Mouse (Mus musculus): ENCODE measurements around the gene Vmn1r185. TPM values are rescaled to one million over a fixed set of nuclear protein-coding genes. Genes with fewer than 3 reads are reported as not detected.
"Not testable (repeated sequence)": the region's sequence is repeated elsewhere in the genome, so short reads cannot be mapped to it uniquely, and the experiment has no call there.

The Vmn1r185 gene
- 0.15 TPM in 1 of 2 replicates, not detected in the other for polyA plus RNA-seq (2014; fragmentation: Nextera tagmentation; extraction: Ambion mirVana)

GRCm38 (mm10) chr7:26618364-26618763 is at the start of gene Vmn1r185:
TSS of gene Vmn1r185 (minus strand) at chr7:26618464.
- H3K9ac ChIP-seq (ENCODE audit: low read depth, low read length); H3K9me3 ChIP-seq (ENCODE audit: control insufficient read depth, low read length): not testable (repeated sequence)
- WGBS = 50% methylated on average over 1 of the region's 1 CpGs

GRCm38 (mm10) chr7:26667466-26667865 is 49.2 kb upstream of the Vmn1r185 start:
- not testable (repeated sequence) for DNase-seq (ENCODE audit: low spot score); H3K4me1 ChIP-seq (ENCODE audit: control insufficient read depth, insufficient read depth, low read length); ATAC-seq (ENCODE audit: low read depth); H3K36me3 ChIP-seq (ENCODE audit: control insufficient read depth, insufficient read depth, low read length); H3K27ac ChIP-seq (replicated peaks; ENCODE audit: low read depth, low read length); H3K4me3 ChIP-seq (ENCODE audit: low read depth, low read length); H3K9me3 ChIP-seq (ENCODE audit: control insufficient read depth, low read length); H3K27me3 ChIP-seq (replicated peaks; ENCODE audit: control insufficient read depth, insufficient read depth, low read length); H3K9ac ChIP-seq (ENCODE audit: low read depth, low read length); H3K4me2 ChIP-seq (ENCODE audit: low read depth, low read length)
- 21% methylated on average over 2 of the region's 2 CpGs for WGBS

More at GRCm38 (mm10) chr7:26618364-26618763, at the start of gene Vmn1r185:
- H3K27ac ChIP-seq (replicated peaks; ENCODE audit: low read depth, low read length); H3K27me3 ChIP-seq (replicated peaks; ENCODE audit: control insufficient read depth, insufficient read depth, low read length); H3K36me3 ChIP-seq (ENCODE audit: control insufficient read depth, insufficient read depth, low read length); H3K4me2 ChIP-seq (ENCODE audit: low read depth, low read length); H3K4me3 ChIP-seq (ENCODE audit: low read depth, low read length); DNase-seq (ENCODE audit: low spot score); H3K4me1 ChIP-seq (ENCODE audit: control insufficient read depth, insufficient read depth, low read length); ATAC-seq (ENCODE audit: low read depth): not testable (repeated sequence)

GRCm38 (mm10) chr7:26666011-26666410 is 47.7 kb upstream of the Vmn1r185 start:
- 88% methylated on average over 5 of the region's 5 CpGs for WGBS
- ATAC-seq (ENCODE audit: low read depth) (no peak), DNase-seq (ENCODE audit: low spot score) (no peak)
- H3K9me3 ChIP-seq (ENCODE audit: control insufficient read depth, low read length) = no peaks in the 10 kb centered on the region
- no peaks in the 10 kb centered on the region for H3K4me1 ChIP-seq (ENCODE audit: control insufficient read depth, insufficient read depth, low read length)
- H3K9ac ChIP-seq (ENCODE audit: low read depth, low read length) = no peak overlapping the region
- H3K4me2 ChIP-seq (ENCODE audit: low read depth, low read length) = no peak overlapping the region
- H3K4me3 ChIP-seq (ENCODE audit: low read depth, low read length) = no peak overlapping the region
- no peak overlapping the region for H3K27ac ChIP-seq (replicated peaks; ENCODE audit: low read depth, low read length)
- H3K27me3 ChIP-seq (replicated peaks; ENCODE audit: control insufficient read depth, insufficient read depth, low read length) = no peaks in the 10 kb centered on the region
- H3K36me3 ChIP-seq (ENCODE audit: control insufficient read depth, insufficient read depth, low read length) = no peaks in the 10 kb centered on the region

- H3K4me3 ChIP-seq (ENCODE audit: low read depth, low read length) = no peak overlapping the region
- no peaks in the 10 kb centered on the region for H3K36me3 ChIP-seq (ENCODE audit: control insufficient read depth, insufficient read depth, low read length)
- no peak for ATAC-seq (ENCODE audit: low read depth)
- DNase-seq (ENCODE audit: low spot score) = no peak
- 64% methylated on average over 1 of the region's 1 CpGs for WGBS
- no peaks in the 10 kb centered on the region for H3K4me1 ChIP-seq (ENCODE audit: control insufficient read depth, insufficient read depth, low read length)
- no peaks in the 10 kb centered on the region for H3K27me3 ChIP-seq (replicated peaks; ENCODE audit: control insufficient read depth, insufficient read depth, low read length)
- no peak overlapping the region for H3K4me2 ChIP-seq (ENCODE audit: low read depth, low read length)
- H3K9ac ChIP-seq (ENCODE audit: low read depth, low read length) = no peak overlapping the region
- no peaks in the 10 kb centered on the region for H3K9me3 ChIP-seq (ENCODE audit: control insufficient read depth, low read length)
- no peak overlapping the region for H3K27ac ChIP-seq (replicated peaks; ENCODE audit: low read depth, low read length)
These were observed 28.5 kb downstream of the Vmn1r185 start for GRCm38 (mm10) chr7:26589774-26590173.

- no peaks in the 10 kb centered on the region for H3K36me3 ChIP-seq (ENCODE audit: control insufficient read depth, insufficient read depth, low read length)
- ATAC-seq (ENCODE audit: low read depth) (no peak), DNase-seq (ENCODE audit: low spot score) (no peak)
- no peaks in the 10 kb centered on the region for H3K9me3 ChIP-seq (ENCODE audit: control insufficient read depth, low read length)
- no peak overlapping the region for H3K9ac ChIP-seq (ENCODE audit: low read depth, low read length)
- no peaks in the 10 kb centered on the region for H3K4me1 ChIP-seq (ENCODE audit: control insufficient read depth, insufficient read depth, low read length)
- H3K27ac ChIP-seq (replicated peaks; ENCODE audit: low read depth, low read length) = no peak overlapping the region
- no peak overlapping the region for H3K4me2 ChIP-seq (ENCODE audit: low read depth, low read length)
- no peaks in the 10 kb centered on the region for H3K27me3 ChIP-seq (replicated peaks; ENCODE audit: control insufficient read depth, insufficient read depth, low read length)
- no peak overlapping the region for H3K4me3 ChIP-seq (ENCODE audit: low read depth, low read length)
These were observed 29.2 kb downstream of the Vmn1r185 start for GRCm38 (mm10) chr7:26589077-26589476.

Other genes starting within 250 kb of the Vmn1r185 start
- not detected in 2 replicates for gene Nlrp9c, start 214.8 kb downstream of the Vmn1r185 start, polyA plus RNA-seq (2014; fragmentation: Nextera tagmentation; extraction: Ambion mirVana)
- gene Nlrp4a, start 183.4 kb downstream of the Vmn1r185 start, polyA plus RNA-seq (2014; fragmentation: Nextera tagmentation; extraction: Ambion mirVana) = not detected in 2 replicates
- gene Nlrp9a, start 83.4 kb downstream of the Vmn1r185 start, polyA plus RNA-seq (2014; fragmentation: Nextera tagmentation; extraction: Ambion mirVana) = not detected in 2 replicates
- gene Cyp2b23, start 68.0 kb upstream of the Vmn1r185 start, polyA plus RNA-seq (2014; fragmentation: Nextera tagmentation; extraction: Ambion mirVana) = not detected in 2 replicates
- 0.09 and 1.1 TPM in 2 replicates for gene Cyp2b19, start 138.7 kb upstream of the Vmn1r185 start, polyA plus RNA-seq (2014; fragmentation: Nextera tagmentation; extraction: Ambion mirVana)
- gene Cyp2g1, start 190.4 kb upstream of the Vmn1r185 start, polyA plus RNA-seq (2014; fragmentation: Nextera tagmentation; extraction: Ambion mirVana) = 4.6 and 6.1 TPM in 2 replicates
- 1.1 and 3.5 TPM in 2 replicates for gene Cyp2a5, start 216.8 kb upstream of the Vmn1r185 start, polyA plus RNA-seq (2014; fragmentation: Nextera tagmentation; extraction: Ambion mirVana)